Mouse (Mus musculus) cortical plate, adult 2 months (tissue): Measurements from ENCODE around the gene Fxyd7.
A peak's percentile ranks its signal among the peaks of the same experiment; 100 is the strongest.

Experiments
- CTCF ChIP-seq: fragments of 200-500 bp; IDR thresholded peaks from 2 replicates; pipeline ENCODE4 v1.5.1; 2011; ENCODE audit warnings: mild to moderate bottlenecking, control low read depth, low read length; ENCODE audit not compliant: insufficient read depth; ENCODE audit errors: extremely low read depth
- POLR2A ChIP-seq: fragments of 200-500 bp; IDR thresholded peaks from 2 replicates; pipeline ENCODE4 v1.6.1; 2011; ENCODE audit warnings: mild to moderate bottlenecking, low read length, control low read depth; ENCODE audit not compliant: insufficient read depth; ENCODE audit errors: extremely low read depth

DNA sequence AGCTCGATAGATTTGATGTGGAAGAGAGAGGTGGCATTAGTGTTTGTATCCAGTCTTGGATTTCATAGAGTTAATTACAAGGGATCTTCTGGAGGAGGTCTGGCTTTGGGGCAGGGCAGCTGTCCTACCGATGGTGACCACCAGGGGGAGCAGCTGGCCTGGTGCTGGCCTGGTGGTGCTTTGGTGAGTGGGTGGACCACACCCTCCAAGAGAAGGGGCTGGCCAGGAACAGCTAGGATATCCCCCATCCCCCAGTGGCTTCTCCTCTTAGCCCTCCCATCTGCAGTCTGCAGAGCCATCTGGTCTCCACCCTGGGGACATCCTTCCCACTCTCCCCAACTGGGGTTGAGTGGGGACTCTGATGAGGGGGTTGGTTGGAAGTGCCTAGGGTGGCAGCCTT lies 7.8 kb upstream of the Fxyd7 start, which contains the start of gene Lgi4:
- TF ChIP-seq POLR2A = no peak
- TF ChIP-seq CTCF = peak; percentile 81
